Mouse (Mus musculus) testis, adult 2 months (tissue): ENCODE results near the gene Ppara.

Experiments used
- CTCF ChIP-seq: fragments of 200-500 bp; IDR thresholded peaks from 2 replicates; pipeline ENCODE4 v1.5.1; 2012; ENCODE audit warnings: low read depth, mild to moderate bottlenecking, inconsistent platforms, low read length, moderate library complexity; ENCODE audit not compliant: control insufficient read depth, insufficient read depth, insufficient replicate concordance
- POLR2A ChIP-seq: fragments of 200-500 bp; IDR thresholded peaks from 2 replicates; pipeline ENCODE4 v1.6.1; 2012; ENCODE audit warnings: low read depth, mild to moderate bottlenecking, inconsistent platforms, low read length, moderate library complexity; ENCODE audit not compliant: control insufficient read depth

- TF ChIP-seq CTCF (no peak), POLR2A (no peak)
These were observed 74.3 kb downstream of the Ppara start for GRCm38 (mm10) chr15:85809091-85809490.
